Mouse (Mus musculus) myocyte (in vitro differentiated cells): ENCODE results near the gene Herc3. TPM values are rescaled to one million over a fixed set of nuclear protein-coding genes. Genes with fewer than 3 reads are reported as not detected.
"Not testable (repeated sequence)": the region's sequence is repeated elsewhere in the genome, so short reads cannot be mapped to it uniquely, and the experiment has no call there.

Experiments
- H3K27me3 ChIP-seq: one replicate; pipeline ENCODE4 v1.6.1; 2011; ENCODE audit not compliant: control insufficient read depth, insufficient read depth, insufficient read length
- H3K36me3 ChIP-seq: one replicate; pipeline ENCODE4 v1.6.1; 2011; ENCODE audit not compliant: control insufficient read depth, insufficient read depth
- H3K4me2 ChIP-seq: one replicate; pipeline ENCODE4 v1.6.1; 2011; ENCODE audit warnings: low read depth, control low read depth
- H3K4me3 ChIP-seq: one replicate; pipeline ENCODE4 v1.5.1; 2011; ENCODE audit warnings: mild to moderate bottlenecking, control low read depth, moderate library complexity
- H3K79me2 ChIP-seq: one replicate; pipeline ENCODE4 v1.6.1; 2011; ENCODE audit not compliant: control insufficient read depth, insufficient read depth
- H3ac ChIP-seq: one replicate; pipeline ENCODE4 v1.6.1; 2011; ENCODE audit not compliant: control insufficient read depth, insufficient read length
- CEBPB ChIP-seq: IDR thresholded peaks from 2 replicates; pipeline ENCODE4 v1.6.1; 2011; ENCODE audit warnings: mild to moderate bottlenecking, moderate library complexity; ENCODE audit not compliant: poor library complexity, insufficient read depth, severe bottlenecking
- E2F4 ChIP-seq: IDR thresholded peaks from one replicate; pipeline ENCODE4 v1.6.1; 2011; ENCODE audit warnings: mild to moderate bottlenecking, control low read depth, moderate library complexity; ENCODE audit not compliant: insufficient read depth
- MAX ChIP-seq: IDR thresholded peaks from one replicate; pipeline ENCODE4 v1.6.1; 2011; ENCODE audit warnings: low read depth, mild to moderate bottlenecking, control low read depth
- MYOD1 ChIP-seq, 3 experiments: IDR thresholded peaks; one replicate each; pipeline ENCODE4 v1.6.1; 2011; ENCODE audit warnings: control low read depth in 2 of 3, low read depth in 2 of 3, mild to moderate bottlenecking in 2 of 3, moderate library complexity in 1 of 3; ENCODE audit not compliant: insufficient read length in 2 of 3, control insufficient read depth in 1 of 3
- MYOG ChIP-seq, 3 experiments: IDR thresholded peaks; one replicate each; pipeline ENCODE4 v1.6.1; 2011; ENCODE audit warnings: control low read depth in 2 of 3, low read depth in 2 of 3, mild to moderate bottlenecking in 2 of 3; ENCODE audit not compliant: insufficient read length in 2 of 3, control insufficient read depth in 1 of 3, insufficient read depth in 1 of 3
- POLR2A ChIP-seq: IDR thresholded peaks from one replicate; pipeline ENCODE4 v1.6.1; 2011; ENCODE audit warnings: low read depth, mild to moderate bottlenecking, control low read depth, moderate library complexity; ENCODE audit not compliant: insufficient read length
- POLR2AphosphoS2 ChIP-seq: IDR thresholded peaks from one replicate; pipeline ENCODE4 v1.6.1; 2011; ENCODE audit warnings: low read depth, control low read depth; ENCODE audit not compliant: insufficient read length
- REST ChIP-seq: IDR thresholded peaks from one replicate; pipeline ENCODE4 v1.6.1; 2011; ENCODE audit warnings: mild to moderate bottlenecking, control low read depth, moderate library complexity; ENCODE audit not compliant: insufficient read depth, insufficient read length
- SRF ChIP-seq: IDR thresholded peaks from one replicate; pipeline ENCODE4 v1.6.1; 2011; ENCODE audit warnings: low read depth; ENCODE audit not compliant: control insufficient read depth, insufficient read length
- TCF12 ChIP-seq: IDR thresholded peaks from one replicate; pipeline ENCODE4 v1.6.1; 2011; ENCODE audit warnings: mild to moderate bottlenecking, control low read depth; ENCODE audit not compliant: poor library complexity, insufficient read depth, severe bottlenecking
- TCF3 ChIP-seq: IDR thresholded peaks from one replicate; pipeline ENCODE4 v1.6.1; 2011; ENCODE audit warnings: low read depth, control low read depth; ENCODE audit not compliant: insufficient read length
- USF1 ChIP-seq: IDR thresholded peaks from one replicate; pipeline ENCODE4 v1.6.1; 2011; ENCODE audit warnings: low read depth, mild to moderate bottlenecking, control low read depth, moderate library complexity
- polyA plus RNA-seq: library from polyadenylated mRNA; unstranded; fragments of >200 nt; fragmentation: generic; extraction: Trizol; gene quantifications from one replicate; pipeline ENCODE4 v1.2.1, GENCODE M21; 2012; ENCODE audit warnings: missing spikeins

Herc3 gene
- polyA plus RNA-seq, 1 experiment = 4.5 TPM

DNA sequence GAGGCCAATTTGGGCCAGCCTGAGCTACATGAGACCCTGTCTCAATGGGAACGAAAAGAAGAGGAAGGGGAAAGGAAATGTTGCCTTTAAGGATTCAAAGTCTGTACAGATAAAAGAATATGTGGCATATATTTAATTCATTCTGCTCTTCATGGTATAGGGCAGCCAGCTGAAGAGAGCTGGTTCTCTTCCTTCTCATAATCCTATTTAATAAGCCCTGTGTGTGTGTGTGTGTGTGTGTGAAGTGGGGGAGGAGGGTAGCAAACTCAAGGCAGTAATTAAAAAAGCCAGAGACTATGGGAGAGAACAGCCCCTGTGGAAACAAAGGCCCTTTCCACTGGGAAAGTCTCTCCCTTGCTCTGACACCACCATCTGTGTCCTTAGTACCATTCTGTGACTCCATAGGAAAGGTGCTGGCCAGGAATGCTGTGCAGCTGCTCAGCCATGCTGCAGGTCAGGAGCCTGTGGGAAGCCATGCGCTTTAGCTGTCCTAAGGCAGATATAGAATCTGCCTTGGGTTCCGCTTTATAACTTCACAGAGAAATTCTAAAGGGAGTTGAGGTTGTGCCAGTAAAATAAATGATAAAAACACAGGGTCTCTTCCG is 32.5 kb downstream of the Herc3 start:
- Histone ChIP-seq H3K4me3 (no peak overlapping the region), H3K79me2 (no peaks in the 10 kb centered on the region), H3ac (no peak overlapping the region), H3K36me3 (no peaks in the 10 kb centered on the region), H3K4me2 (no peak overlapping the region), H3K27me3 (no peaks in the 10 kb centered on the region)
- TF ChIP-seq MAX = no peak
- TF ChIP-seq TCF12 = no peak
- no peak for TF ChIP-seq E2F4
- TF ChIP-seq SRF = no peak
- no peak for TF ChIP-seq REST
- TF ChIP-seq USF1 = no peak
- TF ChIP-seq TCF3 = no peak
- TF ChIP-seq POLR2AphosphoS2 = no peak
- TF ChIP-seq MYOG (IDR thresholded peaks at IDR 0.05; ENCODE audit: control insufficient read depth in 1 of 3, insufficient read depth in 1 of 3, insufficient read length in 2 of 3, low read depth in 2 of 3) = no peak
- TF ChIP-seq POLR2A = no peak
- TF ChIP-seq CEBPB = no peak
- TF ChIP-seq MYOD1 (IDR thresholded peaks at IDR 0.05; ENCODE audit: control insufficient read depth in 1 of 3, insufficient read length in 2 of 3, low read depth in 2 of 3) = no peak

DNA sequence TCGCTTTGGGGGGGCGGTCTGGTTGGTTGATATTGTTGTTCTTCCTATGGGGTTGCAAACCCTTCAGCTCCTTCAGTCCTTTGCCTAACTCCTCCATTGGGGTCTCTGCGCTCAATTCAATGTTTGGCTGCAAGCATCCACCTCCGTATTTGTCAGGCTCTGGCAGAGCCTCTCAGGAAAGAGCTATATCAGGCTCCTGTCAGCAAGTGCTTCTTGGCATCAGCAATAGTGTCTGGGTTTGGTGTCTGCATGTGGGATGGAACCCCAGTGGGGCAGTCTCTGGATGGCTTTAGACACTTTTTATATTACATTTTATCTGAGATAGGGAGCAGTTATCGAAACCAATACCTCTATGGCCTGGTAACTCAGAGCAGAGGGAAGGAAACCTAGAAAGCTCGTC is 36.6 kb downstream of the Herc3 start:
- not testable (repeated sequence) for H3K27me3 ChIP-seq, H3ac ChIP-seq, H3K4me2 ChIP-seq, H3K4me3 ChIP-seq, H3K36me3 ChIP-seq, H3K79me2 ChIP-seq

DNA sequence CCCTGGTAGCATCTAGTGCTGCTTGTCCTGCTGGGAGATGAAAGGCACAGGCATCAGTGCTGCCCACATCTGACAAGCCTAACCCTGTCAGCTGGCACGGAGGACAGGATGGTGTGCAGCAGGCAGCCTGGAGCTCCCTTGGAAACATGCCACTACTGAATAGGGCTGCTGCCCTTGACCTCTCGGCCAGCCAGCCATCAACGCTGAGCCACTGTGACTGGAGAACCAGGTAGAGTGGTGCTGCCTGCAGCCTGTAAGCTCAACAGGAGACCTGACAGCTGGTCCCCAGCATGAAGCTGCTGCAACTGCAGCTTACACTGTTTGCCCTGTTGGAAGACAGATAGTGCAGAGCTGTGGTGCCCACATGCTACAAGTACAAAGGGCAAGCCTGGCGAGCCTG is 48.3 kb downstream of the Herc3 start:
- Histone ChIP-seq H3K27me3 (no peaks in the 10 kb centered on the region), H3K4me3 (no peak overlapping the region), H3K4me2 (no peak overlapping the region), H3K36me3 (no peaks in the 10 kb centered on the region), H3ac (no peak overlapping the region), H3K79me2 (no peaks in the 10 kb centered on the region)
- no peak for TF ChIP-seq MAX
- TF ChIP-seq MYOG (IDR thresholded peaks at IDR 0.05; ENCODE audit: control insufficient read depth in 1 of 3, insufficient read depth in 1 of 3, insufficient read length in 2 of 3, low read depth in 2 of 3) = no peak
- TF ChIP-seq REST = no peak
- TF ChIP-seq TCF3 = no peak
- no peak for TF ChIP-seq MYOD1 (IDR thresholded peaks at IDR 0.05; ENCODE audit: control insufficient read depth in 1 of 3, insufficient read length in 2 of 3, low read depth in 2 of 3)
- TF ChIP-seq POLR2AphosphoS2 = no peak
- TF ChIP-seq SRF = no peak
- TF ChIP-seq POLR2A = no peak

DNA sequence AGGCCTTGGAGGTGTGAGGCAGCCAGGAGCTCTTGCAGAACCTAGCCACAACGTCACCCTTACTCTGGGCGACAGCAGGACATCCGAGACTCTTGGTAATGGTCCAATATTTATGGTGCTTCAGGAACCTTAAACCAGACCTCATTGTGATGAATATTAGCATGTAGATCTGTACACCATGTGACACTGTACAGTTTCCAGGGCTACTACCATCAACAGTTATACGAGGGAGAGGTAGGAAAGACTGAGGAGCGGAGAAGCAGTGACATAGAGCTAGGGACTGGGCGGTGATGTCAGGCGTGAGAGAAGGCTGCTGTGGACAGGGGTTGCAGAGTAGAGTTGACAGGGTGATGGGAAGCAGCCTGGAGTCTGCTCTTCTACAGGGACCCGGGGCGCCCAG is 48.7 kb downstream of the Herc3 start:
- no peak overlapping the region for H3ac ChIP-seq
- H3K36me3 ChIP-seq = no peaks in the 10 kb centered on the region
- TF ChIP-seq POLR2AphosphoS2 = no peak
- no peak overlapping the region for H3K4me2 ChIP-seq
- H3K27me3 ChIP-seq = no peaks in the 10 kb centered on the region
- no peaks in the 10 kb centered on the region for H3K79me2 ChIP-seq
- H3K4me3 ChIP-seq = no peak overlapping the region

- Histone ChIP-seq H3ac (no peak overlapping the region), H3K4me3 (no peak overlapping the region), H3K79me2 (no peaks in the 10 kb centered on the region), H3K27me3 (no peaks in the 10 kb centered on the region), H3K36me3 (no peaks in the 10 kb centered on the region), H3K4me2 (no peak overlapping the region)
- TF ChIP-seq POLR2A (no peak), USF1 (no peak), SRF (no peak), MYOD1 (IDR thresholded peaks at IDR 0.05; ENCODE audit: control insufficient read depth in 1 of 3, insufficient read length in 2 of 3, low read depth in 2 of 3) (no peak), E2F4 (no peak), TCF3 (no peak), MAX (no peak)
Measured at GRCm38 (mm10) chr6:58880861-58881260, 49.6 kb downstream of the Herc3 start.

DNA sequence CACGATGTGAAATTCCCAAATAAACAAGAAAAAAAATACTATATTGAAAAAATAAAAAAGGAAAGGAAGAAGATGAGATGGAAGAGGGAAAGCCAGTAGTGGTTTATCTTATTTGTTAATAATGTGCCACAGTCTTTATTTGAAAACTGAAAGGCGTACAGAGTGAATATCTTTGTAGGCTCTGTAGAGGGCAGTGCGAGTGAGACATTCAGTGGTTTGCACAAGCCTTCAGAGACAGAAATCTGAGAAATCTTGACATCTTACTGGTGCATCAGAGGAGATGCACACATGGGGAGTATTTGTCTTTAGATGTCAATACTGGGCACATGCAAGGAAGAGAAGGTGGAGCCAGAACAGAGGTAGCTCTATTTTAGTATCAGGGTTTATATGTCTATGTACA is 50.1 kb downstream of the Herc3 start:
- Histone ChIP-seq H3K4me2 (no peak overlapping the region), H3K79me2 (no peaks in the 10 kb centered on the region), H3K27me3 (no peaks in the 10 kb centered on the region), H3ac (no peak overlapping the region), H3K4me3 (no peak overlapping the region), H3K36me3 (no peaks in the 10 kb centered on the region)
- TF ChIP-seq REST (no peak), SRF (no peak), E2F4 (no peak), MAX (no peak), TCF3 (no peak), MYOG (IDR thresholded peaks at IDR 0.05; ENCODE audit: control insufficient read depth in 1 of 3, insufficient read depth in 1 of 3, insufficient read length in 2 of 3, low read depth in 2 of 3) (no peak), USF1 (no peak), CEBPB (no peak), POLR2AphosphoS2 (no peak), POLR2A (no peak), TCF12 (no peak), MYOD1 (IDR thresholded peaks at IDR 0.05; ENCODE audit: control insufficient read depth in 1 of 3, insufficient read length in 2 of 3, low read depth in 2 of 3) (no peak)
